ENCODE assay signal across 7 mouse cellular contexts in the genomic region with DNA sequence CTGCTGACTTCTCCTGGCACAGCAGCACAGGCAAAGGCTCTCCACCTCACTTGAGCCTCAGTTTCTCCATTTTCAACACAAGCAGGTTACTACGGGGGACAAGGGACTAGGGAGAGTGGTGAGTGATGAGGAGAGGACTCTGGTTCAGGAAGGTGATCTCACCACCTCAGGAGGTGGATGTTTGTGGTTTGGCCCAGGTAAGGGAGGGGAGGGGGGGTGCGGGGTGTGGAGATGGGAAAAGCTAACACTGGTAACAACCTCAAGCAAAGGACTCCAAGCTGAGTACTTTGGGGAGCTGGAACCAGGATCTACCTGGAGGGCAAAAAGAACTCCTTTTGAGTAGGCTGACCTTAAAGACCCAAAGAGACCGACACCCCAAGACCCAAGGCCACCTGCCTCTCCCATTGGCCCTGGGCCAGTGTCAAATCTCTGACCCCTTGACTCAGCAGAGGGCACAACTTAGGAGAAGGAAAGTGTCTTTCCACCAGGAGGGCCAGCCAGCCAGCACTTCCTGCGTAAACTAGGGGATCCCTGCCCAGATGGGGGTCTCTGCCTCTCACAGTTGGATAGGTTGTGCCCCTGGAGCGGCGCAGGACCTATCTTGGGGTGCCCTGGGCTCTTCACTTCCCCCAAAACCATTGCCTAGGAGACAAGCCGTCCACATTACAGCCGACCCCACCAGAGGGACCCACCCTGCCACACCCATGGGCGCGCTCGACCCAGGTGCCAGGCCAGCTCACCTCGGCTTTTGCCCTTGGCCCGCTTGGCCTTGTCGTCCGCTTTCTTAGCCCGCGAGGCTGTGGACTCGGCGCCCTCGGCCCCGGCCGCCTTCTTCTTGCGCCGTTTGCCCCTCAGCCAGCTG. TPM values are rescaled to one million over a fixed set of nuclear protein-coding genes. Genes with fewer than 3 reads are reported as not detected.
DNase-seq lines count a peak whose midpoint lies in the region.

No protein-coding gene starts in this region.

- H3K27ac ChIP-seq in forebrain, embryonic 10.5 days = peak overlapping the region; percentile 79

- 9% methylated on average over 24 of the region's 24 CpGs for WGBS in forebrain, embryonic 10.5 days

- no peaks in the 10 kb centered on the region for H3K36me3 ChIP-seq in forebrain, embryonic 10.5 days (replicated peaks)

- peak overlapping the region; percentile 64 for H3K4me3 ChIP-seq in forebrain, embryonic 10.5 days

- peaks cover 83% of the 10 kb centered on the region for H3K27me3 ChIP-seq in forebrain, embryonic 10.5 days (ENCODE audit: poor library complexity, severe bottlenecking)

- H3K4me1 ChIP-seq in forebrain, embryonic 10.5 days = peaks cover 76% of the 10 kb centered on the region

- peak; percentile 54 to 63 for DNase-seq in lung, adult 18-20 months
- DNase-seq in lung, postnatal 25 days (ENCODE audit: low spot score) = no peak
- no peak for DNase-seq in forebrain, embryonic 10.5 days (ENCODE audit: extremely low spot score, low spot score)
- DNase-seq in kidney, postnatal 4 days = peak; percentile 57 to 63
- DNase-seq in neural tube, embryonic 10.5 days (ENCODE audit: extremely low spot score, low spot score) = peak; percentile 45
- no peak for DNase-seq in left cerebral cortex, adult 18-20 months (ENCODE audit: low spot score in 2 of 2)
- DNase-seq in spleen, postnatal 4 days (ENCODE audit: low spot score in 2 of 2) = no peak

- no peaks in the 10 kb centered on the region for H3K9me3 ChIP-seq in forebrain, embryonic 10.5 days

RNA-seq across cellular contexts. Expression of gene C77080, which starts 13.6 kb away (rescaled TPM):
- polyA plus RNA-seq in forebrain, embryonic 10.5 days (2016; fragmentation: Nextera tagmentation; extraction: Ambion mirVana) = 3.3 and 3.9 TPM in 2 replicates
- total RNA-seq in left cerebral cortex, adult 18-20 months (2021) = 10 to 100 TPM; 23.1 to 24.0 TPM

RNA-seq across cellular contexts. Expression of gene Sync, which starts 39.8 kb away (rescaled TPM):
- 0.41 and 0.50 TPM in 2 replicates for polyA plus RNA-seq in forebrain, embryonic 10.5 days (2016; fragmentation: Nextera tagmentation; extraction: Ambion mirVana)
- 1 to 10 TPM; 1.9 to 2.5 TPM for total RNA-seq in left cerebral cortex, adult 18-20 months (2021)

RNA-seq across cellular contexts. Expression of gene Yars, which starts 58.1 kb away (rescaled TPM):
- polyA plus RNA-seq in forebrain, embryonic 10.5 days (2016; fragmentation: Nextera tagmentation; extraction: Ambion mirVana) = 109 and 120 TPM in 2 replicates
- 100 to 1,000 TPM in 1 of 2 experiments, 10 to 100 TPM in 1; 83.9 to 102 TPM for total RNA-seq in left cerebral cortex, adult 18-20 months (2021)

RNA-seq across cellular contexts. Expression of gene S100pbp, which starts 58.1 kb away (rescaled TPM):
- polyA plus RNA-seq in forebrain, embryonic 10.5 days (2016; fragmentation: Nextera tagmentation; extraction: Ambion mirVana) = 29.4 and 29.7 TPM in 2 replicates
- 10 to 100 TPM; 37.1 to 38.3 TPM for total RNA-seq in left cerebral cortex, adult 18-20 months (2021)

Comparison
In these comparisons a context has a peak if more than half of its experiments do, and no peak if none do; other contexts are left out.
1. DNase-seq: peak in lung, adult 18-20 months (2 of 2), kidney, postnatal 4 days (2 of 2) and neural tube, embryonic 10.5 days (single experiment); none in lung, postnatal 25 days (single experiment), forebrain, embryonic 10.5 days (single experiment), left cerebral cortex, adult 18-20 months (0 of 2) and spleen, postnatal 4 days (0 of 2).